Mouse (Mus musculus) hindbrain, embryonic 16.5 days (tissue): Measurements from ENCODE around the gene Uts2. TPM values are rescaled to one million over a fixed set of nuclear protein-coding genes. Genes with fewer than 3 reads are reported as not detected.

Source experiments
- ATAC-seq: fragments of 200-750 bp; cut with Nextera tagmentation; 2 replicates; pipeline ENCODE4 v1.8.0; 2017; ENCODE audit warnings: moderate TSS enrichment, moderate library complexity
- H3K27ac ChIP-seq: fragments of 300-500 bp; sonication (generic); 2 replicates; pipeline ENCODE4 v1.5.1; 2014; ENCODE audit warnings: low read depth, mild to moderate bottlenecking, control low read depth, low read length, moderate library complexity
- H3K27me3 ChIP-seq: fragments of 300-500 bp; sonication (generic); replicated peaks from 2 replicates; pipeline ENCODE4 v1.6.1; 2014; ENCODE audit warnings: low read length; ENCODE audit not compliant: control insufficient read depth, insufficient read depth
- H3K36me3 ChIP-seq: fragments of 300-500 bp; sonication (generic); 2 replicates; pipeline ENCODE4 v1.6.1; 2014; ENCODE audit warnings: mild to moderate bottlenecking, low read length, moderate library complexity, mixed read lengths; ENCODE audit not compliant: control insufficient read depth, insufficient read depth
- H3K4me1 ChIP-seq: fragments of 300-500 bp; sonication (generic); 2 replicates; pipeline ENCODE4 v1.6.1; 2014; ENCODE audit warnings: low read depth, low read length; ENCODE audit not compliant: control insufficient read depth, insufficient read depth
- H3K4me2 ChIP-seq: fragments of 300-500 bp; sonication (generic); 2 replicates; pipeline ENCODE4 v1.6.1; 2014; ENCODE audit warnings: mild to moderate bottlenecking, low read length, control low read depth, moderate library complexity
- H3K4me3 ChIP-seq: fragments of 300-500 bp; sonication (generic); 2 replicates; pipeline ENCODE4 v1.5.1; 2014; ENCODE audit warnings: mild to moderate bottlenecking, low read length, control low read depth, moderate library complexity
- H3K9ac ChIP-seq: fragments of 300-500 bp; sonication (generic); 2 replicates; pipeline ENCODE4 v1.6.1; 2014; ENCODE audit warnings: low read depth, mild to moderate bottlenecking, control low read depth, low read length, moderate library complexity
- H3K9me3 ChIP-seq: fragments of 300-500 bp; sonication (generic); 2 replicates; pipeline ENCODE4 v1.6.1; 2014; ENCODE audit warnings: mild to moderate bottlenecking, low read length, moderate library complexity; ENCODE audit not compliant: control insufficient read depth
- WGBS: fragments of 180-500 bp; shearing (Covaris S2); extraction: QIAGEN DNeasy Blood & Tissue Kit; methylation state at CpG from one replicate; pipeline ENCODE4 v1.1.7; 2014; 5-methylcytosine and 5-hydroxymethylcytosine counted together
- polyA plus RNA-seq: library from polyadenylated mRNA; unstranded; fragments of >200 nt; fragmentation: Nextera tagmentation; extraction: Ambion mirVana; gene quantifications from 2 replicates; pipeline ENCODE4 v1.2.1, GENCODE M21; 2015

Uts2 gene
- polyA plus RNA-seq, 1 experiment from 2014 or later = 0.85 TPM

- Histone ChIP-seq H3K27me3 (0 out of 2 replicates have a peak, but pooled peaks cover 2% of the 10 kb centered on the region), H3K27ac (no peak overlapping the region), H3K4me3 (no peak overlapping the region), H3K9ac (no peak overlapping the region), H3K9me3 (no peaks in the 10 kb centered on the region), H3K36me3 (no peaks in the 10 kb centered on the region), H3K4me2 (no peak overlapping the region), H3K4me1 (no peaks in the 10 kb centered on the region)
- ATAC-seq = no peak
- 88% methylated on average over 11 of the region's 11 CpGs for WGBS
Measured at GRCm38 (mm10) chr4:151037800-151038199, 40.9 kb downstream of the Uts2 start.

GRCm38 (mm10) chr4:151041506-151041905 lies 44.6 kb downstream of the Uts2 start:
- Histone ChIP-seq H3K4me2 (no peak overlapping the region), H3K27me3 (0 out of 2 replicates have a peak, but pooled peaks cover 2% of the 10 kb centered on the region), H3K36me3 (no peaks in the 10 kb centered on the region), H3K4me1 (peaks cover 9% of the 10 kb centered on the region; the same call in 1 of the 2 replicates), H3K9ac (no peak overlapping the region), H3K4me3 (no peak overlapping the region), H3K27ac (no peak overlapping the region), H3K9me3 (no peaks in the 10 kb centered on the region)
- no peak for ATAC-seq
- 88% methylated on average over 5 of the region's 5 CpGs for WGBS

GRCm38 (mm10) chr4:151043281-151043680 lies 46.4 kb downstream of the Uts2 start:
- 0 out of 2 replicates have a peak, but pooled peaks cover 2% of the 10 kb centered on the region for H3K27me3 ChIP-seq
- H3K36me3 ChIP-seq = 0 out of 2 replicates have a peak, but pooled peaks cover 3% of the 10 kb centered on the region
- no peak overlapping the region for H3K27ac ChIP-seq
- H3K4me1 ChIP-seq = peaks cover 9% of the 10 kb centered on the region; the same call in 1 of the 2 replicates
- H3K4me3 ChIP-seq = no peak overlapping the region; the same call in 1 of the 2 replicates
- peak overlapping the region; percentile 99 for H3K4me2 ChIP-seq
- WGBS = 43% methylated on average over 5 of the region's 5 CpGs
- ATAC-seq = no peak
- H3K9me3 ChIP-seq = no peaks in the 10 kb centered on the region
- no peak overlapping the region for H3K9ac ChIP-seq

GRCm38 (mm10) chr4:151044037-151044943 lies 47.4 kb downstream of the Uts2 start, which contains the start of gene Per3:
TSS of gene Per3 (minus strand) at chr4:151044665.
- peak; percentile 98 for ATAC-seq
- Histone ChIP-seq H3K4me2 (peak within 1 kb of the TSS; percentile 99), H3K4me1 (peaks cover 9% of the 10 kb centered on the region; the same call in 1 of the 2 replicates), H3K27me3 (0 out of 2 replicates have a peak, but pooled peaks cover 2% of the 10 kb centered on the region), H3K9me3 (no peaks in the 10 kb centered on the region), H3K4me3 (peak within 1 kb of the TSS; percentile 67), H3K27ac (peak within 1 kb of the TSS; percentile 52; the same call in 1 of the 2 replicates), H3K36me3 (peaks cover 9% of the 10 kb centered on the region; the same call in 1 of the 2 replicates), H3K9ac (peak within 1 kb of the TSS; percentile 67)
- under 1% methylated on average over 75 of the region's 79 CpGs for WGBS

GRCm38 (mm10) chr4:151044944-151045570 lies 48.2 kb downstream of the Uts2 start:
- Histone ChIP-seq H3K4me1 (peaks cover 9% of the 10 kb centered on the region; the same call in 1 of the 2 replicates), H3K36me3 (peaks cover 11% of the 10 kb centered on the region; the same call in 1 of the 2 replicates), H3K4me2 (peak overlapping the region; percentile 99), H3K9ac (peak overlapping the region; percentile 67), H3K27me3 (0 out of 2 replicates have a peak, but pooled peaks cover 2% of the 10 kb centered on the region), H3K9me3 (no peaks in the 10 kb centered on the region), H3K27ac (0 out of 2 replicates have a peak overlapping the region, but pooled peaks have one; percentile 15), H3K4me3 (peak overlapping the region; percentile 67)
- 5% methylated on average over 21 of the region's 21 CpGs for WGBS
- no peak for ATAC-seq

GRCm38 (mm10) chr4:151046524-151046923 lies 49.6 kb downstream of the Uts2 start:
- Histone ChIP-seq H3K27me3 (0 out of 2 replicates have a peak, but pooled peaks cover 2% of the 10 kb centered on the region), H3K9ac (no peak overlapping the region), H3K4me3 (no peak overlapping the region), H3K4me2 (no peak overlapping the region), H3K36me3 (peaks cover 14% of the 10 kb centered on the region), H3K27ac (no peak overlapping the region), H3K9me3 (no peaks in the 10 kb centered on the region), H3K4me1 (peaks cover 9% of the 10 kb centered on the region; the same call in 1 of the 2 replicates)
- no peak for ATAC-seq
- WGBS = 90% methylated on average over 3 of the region's 3 CpGs

GRCm38 (mm10) chr4:151051162-151051561 lies 54.3 kb downstream of the Uts2 start:
- Histone ChIP-seq H3K4me2 (no peak overlapping the region), H3K36me3 (peaks cover 21% of the 10 kb centered on the region), H3K9ac (no peak overlapping the region), H3K27ac (no peak overlapping the region), H3K4me3 (no peak overlapping the region), H3K9me3 (no peaks in the 10 kb centered on the region), H3K27me3 (no peaks in the 10 kb centered on the region), H3K4me1 (peaks cover 4% of the 10 kb centered on the region)
- WGBS = 96% methylated on average over 1 of the region's 1 CpGs
- ATAC-seq = no peak
